Comparison of ENCODE assay signal across 21 mouse cellular contexts in genomic region chr13:45861885-45862605, GRCm38 (mm10).
DNase-seq lines count a peak whose midpoint lies in the region; ATAC-seq and TF ChIP-seq lines count a peak whose summit lies in the region.
"Had no signal": no experiment of that assay in that cellular context is flagged by ENCODE, and none has a peak within 500 bp of the region (broad histone marks: within the 10 kb centered on the region; RNA-seq: fewer than 3 reads in every experiment).

No protein-coding gene starts in this region.

- no peak overlapping the region for H3K9ac ChIP-seq in forebrain, embryonic 14.5 days (ENCODE audit: low read length)
- no peak overlapping the region for H3K9ac ChIP-seq in forebrain, embryonic 11.5 days (ENCODE audit: low read length)
- H3K9ac ChIP-seq in heart, embryonic 15.5 days: no peak overlapping the region
- H3K9ac ChIP-seq in heart, adult 2 months (ENCODE audit: low read depth, low read length): no peak overlapping the region
- H3K9ac ChIP-seq: embryonic facial prominence, embryonic 15.5 days; hindbrain, embryonic 14.5 days; liver, postnatal 0 days; midbrain, embryonic 13.5 days; stomach, embryonic 15.5 days had no signal

- DNase-seq in forebrain, embryonic 14.5 days (ENCODE audit: low spot score): peak; percentile 17
- no peak for DNase-seq in forebrain, embryonic 11.5 days (ENCODE audit: low spot score)
- DNase-seq in heart, adult 2 months: no peak
- peak; percentile 74 for DNase-seq in induced T-regulatory cell, adult 2 months (ENCODE audit: low read depth)
- DNase-seq: adrenal gland, postnatal 25 days; cerebellum, adult 2 months; heart, postnatal 36 days; liver, postnatal 0 days; lung, postnatal 10 days; right cerebral cortex, postnatal 25 days had no signal

- TF ChIP-seq EP300 in heart, adult 2 months (IDR thresholded peaks at IDR 0.05; ENCODE audit: insufficient read depth, low read depth, low read length): no peak

- intact Hi-C loops in heart, adult 2 months (cut with DNase I): no loop called here

- no peak for ATAC-seq in forebrain, embryonic 14.5 days
- ATAC-seq in forebrain, embryonic 11.5 days (replicated peaks; ENCODE audit: low FRiP score): no peak
- ATAC-seq in heart, embryonic 15.5 days (replicated peaks; ENCODE audit: insufficient number of reproducible peaks, insufficient read depth, low FRiP score, low read depth): no peak
- peak; percentile 26 for ATAC-seq in CD4-positive, CD25-positive, alpha-beta regulatory T cell, adult 4 months
- ATAC-seq in erythroid progenitor cell, adult 5-6 weeks (replicated peaks; ENCODE audit: low FRiP score, poor library complexity, severe bottlenecking): no peak
- ATAC-seq: intestine, embryonic 16.5 days; liver, postnatal 0 days; midbrain, embryonic 13.5 days had no signal

- no peaks in the 10 kb centered on the region for H3K27me3 ChIP-seq in forebrain, embryonic 14.5 days (replicated peaks; ENCODE audit: control insufficient read depth, insufficient read depth, low read length)
- H3K27me3 ChIP-seq in forebrain, embryonic 11.5 days (ENCODE audit: control insufficient read depth, insufficient read depth, low read length): no peaks in the 10 kb centered on the region
- H3K27me3 ChIP-seq in heart, embryonic 15.5 days: no peaks in the 10 kb centered on the region
- H3K27me3 ChIP-seq in heart, adult 2 months (ENCODE audit: control insufficient read depth, insufficient read depth, low read length): no peaks in the 10 kb centered on the region
- H3K27me3 ChIP-seq: embryonic facial prominence, embryonic 15.5 days; stomach, embryonic 15.5 days had no signal

- H3K4me3 ChIP-seq in forebrain, embryonic 14.5 days (ENCODE audit: low read depth, low read length): no peak overlapping the region
- H3K4me3 ChIP-seq in forebrain, embryonic 11.5 days (ENCODE audit: low read depth, low read length): no peak overlapping the region
- no peak overlapping the region for H3K4me3 ChIP-seq in heart, embryonic 15.5 days
- H3K4me3 ChIP-seq in heart, adult 2 months: no peak overlapping the region
- H3K4me3 ChIP-seq: embryonic facial prominence, embryonic 15.5 days; forebrain, embryonic 10.5 days; limb, embryonic 10.5 days; midbrain, embryonic 13.5 days; myocyte; stomach, embryonic 15.5 days had no signal

- H3K4me2 ChIP-seq in forebrain, embryonic 14.5 days (ENCODE audit: low read length): no peak overlapping the region
- H3K4me2 ChIP-seq in forebrain, embryonic 11.5 days (ENCODE audit: low read depth, low read length, severe bottlenecking): no peak overlapping the region
- H3K4me2 ChIP-seq in heart, embryonic 15.5 days: no peak overlapping the region
- H3K4me2 ChIP-seq: embryonic facial prominence, embryonic 15.5 days; hindbrain, embryonic 14.5 days; midbrain, embryonic 13.5 days; stomach, embryonic 15.5 days had no signal

- no peak overlapping the region for H3K27ac ChIP-seq in forebrain, embryonic 14.5 days (ENCODE audit: low read depth, low read length)
- H3K27ac ChIP-seq in forebrain, embryonic 11.5 days (ENCODE audit: low read depth, low read length): no peak overlapping the region
- H3K27ac ChIP-seq in heart, embryonic 15.5 days: peak overlapping the region; percentile 26; the same call in 1 of the 2 replicates
- no peak overlapping the region for H3K27ac ChIP-seq in heart, adult 2 months
- H3K27ac ChIP-seq: embryonic facial prominence, embryonic 15.5 days; hindbrain, embryonic 14.5 days; limb, embryonic 10.5 days; midbrain, embryonic 13.5 days; stomach, embryonic 15.5 days had no signal

- H3K4me1 ChIP-seq in forebrain, embryonic 14.5 days (ENCODE audit: control insufficient read depth, insufficient read depth, low read length): 0 out of 2 replicates have a peak, but pooled peaks cover 3% of the 10 kb centered on the region
- peaks cover 2% of the 10 kb centered on the region; the same call in 1 of the 2 replicates for H3K4me1 ChIP-seq in forebrain, embryonic 11.5 days (replicated peaks; ENCODE audit: control insufficient read depth, insufficient read depth, low read length)
- H3K4me1 ChIP-seq in heart, embryonic 15.5 days (replicated peaks): peaks cover 16% of the 10 kb centered on the region
- H3K4me1 ChIP-seq in heart, adult 2 months (ENCODE audit: control insufficient read depth, insufficient read depth, low read length): no peaks in the 10 kb centered on the region; the same call in 1 of the 2 replicates
- H3K4me1 ChIP-seq: stomach, embryonic 15.5 days had no signal

- TF ChIP-seq POLR2A in heart, adult 2 months (IDR thresholded peaks at IDR 0.05; ENCODE audit: insufficient read depth, low read depth, low read length): no peak

- 74% methylated on average over 13 of the region's 13 CpGs for WGBS in forebrain, embryonic 14.5 days
- WGBS in forebrain, embryonic 11.5 days: 77% methylated on average over 13 of the region's 13 CpGs
- 57% methylated on average over 13 of the region's 13 CpGs for WGBS in heart, embryonic 15.5 days
- 52% methylated on average over 13 of the region's 13 CpGs for WGBS in heart, adult 2 months

- no peaks in the 10 kb centered on the region for H3K36me3 ChIP-seq in forebrain, embryonic 14.5 days (ENCODE audit: control insufficient read depth, insufficient read depth, low read length)
- no peaks in the 10 kb centered on the region for H3K36me3 ChIP-seq in forebrain, embryonic 11.5 days (ENCODE audit: control insufficient read depth, insufficient read depth, low read length)
- H3K36me3 ChIP-seq in heart, embryonic 15.5 days: no peaks in the 10 kb centered on the region
- H3K36me3 ChIP-seq in heart, adult 2 months (ENCODE audit: control insufficient read depth, insufficient read depth, low read length): peaks cover 5% of the 10 kb centered on the region
- H3K36me3 ChIP-seq: embryonic facial prominence, embryonic 15.5 days; forebrain, embryonic 10.5 days; limb, embryonic 10.5 days; midbrain, embryonic 13.5 days; stomach, embryonic 15.5 days had no signal

- H3K79me2 ChIP-seq in heart, adult 2 months (replicated peaks; ENCODE audit: control insufficient read depth, insufficient read depth, low read length): peaks cover 1% of the 10 kb centered on the region; the same call in 1 of the 2 replicates

- no peak for TF ChIP-seq CTCF in heart, adult 2 months (IDR thresholded peaks at IDR 0.05)

- H3K9me3 ChIP-seq in forebrain, embryonic 14.5 days (replicated peaks; ENCODE audit: control insufficient read depth, low read length): no peaks in the 10 kb centered on the region
- H3K9me3 ChIP-seq in forebrain, embryonic 11.5 days (ENCODE audit: control insufficient read depth, low read length): no peaks in the 10 kb centered on the region
- H3K9me3 ChIP-seq in heart, embryonic 15.5 days (replicated peaks): no peaks in the 10 kb centered on the region
- H3K9me3 ChIP-seq: embryonic facial prominence, embryonic 15.5 days; forebrain, embryonic 10.5 days; limb, embryonic 10.5 days; midbrain, embryonic 13.5 days; stomach, embryonic 15.5 days had no signal

Comparison
In these comparisons a context has a peak if more than half of its experiments do, and no peak if none do; other contexts are left out.
1. DNase-seq: peak in forebrain, embryonic 14.5 days (single experiment) and induced T-regulatory cell, adult 2 months (single experiment); none in forebrain, embryonic 11.5 days (single experiment) and heart, adult 2 months (0 of 2).